Mouse (Mus musculus): Measurements from ENCODE around the gene Atxn1. TPM values are rescaled to one million over a fixed set of nuclear protein-coding genes. Genes with fewer than 3 reads are reported as not detected.

Atxn1 gene
- polyA plus RNA-seq, 1 experiment from 2014 or later: 1.6 TPM

DNA sequence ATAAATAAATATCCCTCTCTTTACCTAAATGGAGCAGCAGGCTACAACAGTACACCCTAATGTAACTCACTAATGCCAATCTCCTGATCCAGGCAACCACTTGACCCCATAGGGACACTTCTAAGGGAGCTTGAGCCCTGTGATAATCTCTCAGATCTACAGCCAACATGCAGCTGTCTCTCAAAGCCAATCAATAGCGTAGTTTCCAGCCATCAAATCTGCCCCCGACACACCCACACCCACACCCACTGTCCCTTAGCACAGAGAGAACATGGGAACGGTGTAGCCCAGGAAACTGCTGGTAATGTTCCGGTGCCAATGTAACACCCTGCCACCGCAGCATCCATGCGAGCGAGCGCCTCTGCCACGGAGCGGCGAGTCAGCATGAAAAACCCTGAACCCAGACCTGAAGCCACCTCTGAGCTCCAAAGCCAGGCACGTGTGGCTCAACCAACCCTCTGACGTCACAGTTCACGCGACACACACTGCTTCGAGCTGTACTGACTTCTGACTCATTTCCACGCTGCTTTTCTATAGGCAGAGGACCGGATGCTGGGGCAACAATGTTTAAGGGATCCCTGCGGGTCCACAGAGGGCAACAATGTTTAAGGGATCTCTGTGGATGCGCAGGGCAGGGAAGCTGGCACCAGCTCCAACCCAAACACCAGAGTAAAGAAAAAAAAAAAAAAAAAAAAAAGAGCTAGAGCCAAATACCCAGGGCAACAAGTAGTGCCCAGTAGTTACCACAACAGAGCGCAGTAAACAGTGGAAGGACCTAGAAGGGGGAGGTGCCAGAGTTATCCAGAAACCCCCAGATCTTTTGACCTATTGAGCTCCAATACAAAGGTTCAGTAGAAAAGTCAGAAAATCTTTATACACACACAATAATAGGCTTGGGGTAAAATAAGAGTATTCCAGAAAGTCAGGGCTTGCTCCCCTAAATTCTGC, 47.5 kb downstream of the Atxn1 start:
- no peak for DNase-seq (ENCODE audit: extremely low spot score, low spot score)
- Histone ChIP-seq H3K27ac (no peak overlapping the region), H3K27me3 (ENCODE audit: poor library complexity, severe bottlenecking) (no peaks in the 10 kb centered on the region), H3K4me3 (no peak overlapping the region), H3K9me3 (no peaks in the 10 kb centered on the region), H3K36me3 (replicated peaks) (no peaks in the 10 kb centered on the region), H3K4me1 (no peaks in the 10 kb centered on the region)
- WGBS: 94% methylated on average over 21 of the region's 21 CpGs

DNA sequence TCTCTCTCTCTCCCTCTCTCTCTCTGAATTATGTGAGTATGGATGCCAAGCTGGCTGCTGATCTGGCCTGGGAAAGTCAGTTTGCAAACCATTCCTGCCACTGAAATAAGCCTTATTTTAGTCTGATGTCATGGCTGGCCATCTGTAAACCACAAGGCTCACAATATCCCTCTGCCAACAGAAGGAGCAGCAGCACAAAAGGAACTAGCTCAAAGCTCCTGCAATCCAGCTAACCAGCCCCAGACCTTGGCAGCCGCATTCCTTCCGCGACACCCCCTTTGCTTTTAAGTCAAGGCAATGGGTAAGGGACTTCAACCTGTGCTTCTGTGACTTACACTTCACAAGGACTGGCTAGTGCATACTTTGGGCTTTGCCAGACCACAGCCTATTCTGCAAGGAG, 48.9 kb downstream of the Atxn1 start:
- no peaks in the 10 kb centered on the region for H3K4me1 ChIP-seq
- WGBS: 88% methylated on average over 3 of the region's 3 CpGs
- H3K36me3 ChIP-seq (replicated peaks): no peaks in the 10 kb centered on the region
- no peaks in the 10 kb centered on the region for H3K27me3 ChIP-seq (ENCODE audit: poor library complexity, severe bottlenecking)
- no peak for DNase-seq (ENCODE audit: extremely low spot score, low spot score)
- no peaks in the 10 kb centered on the region for H3K9me3 ChIP-seq
- no peak overlapping the region for H3K27ac ChIP-seq
- no peak overlapping the region for H3K4me3 ChIP-seq

DNA sequence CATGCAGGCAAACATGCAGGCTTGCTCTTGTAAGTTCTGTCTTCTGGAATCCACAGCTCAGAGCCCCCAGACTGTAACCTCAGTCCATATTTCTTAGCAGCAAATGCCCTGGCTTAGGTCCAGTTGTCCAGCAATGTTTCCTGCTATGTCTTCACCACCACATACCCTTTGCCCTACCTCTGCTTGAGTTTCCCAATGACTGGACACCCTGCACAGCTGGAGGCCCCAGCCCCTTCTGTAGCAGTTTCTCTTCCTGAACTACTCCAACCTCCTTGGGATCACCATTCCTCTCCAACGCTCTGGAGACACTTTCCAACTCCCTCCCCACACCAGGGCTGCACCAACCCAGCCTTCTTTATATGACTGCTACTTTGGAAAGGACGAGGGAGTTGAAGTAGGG, 49.8 kb downstream of the Atxn1 start:
- no peaks in the 10 kb centered on the region for H3K36me3 ChIP-seq (replicated peaks)
- 84% methylated on average over 2 of the region's 2 CpGs for WGBS
- DNase-seq (ENCODE audit: extremely low spot score, low spot score): no peak
- no peaks in the 10 kb centered on the region for H3K4me1 ChIP-seq
- H3K27me3 ChIP-seq (ENCODE audit: poor library complexity, severe bottlenecking): no peaks in the 10 kb centered on the region
- H3K27ac ChIP-seq: no peak overlapping the region
- no peaks in the 10 kb centered on the region for H3K9me3 ChIP-seq
- no peak overlapping the region for H3K4me3 ChIP-seq

DNA sequence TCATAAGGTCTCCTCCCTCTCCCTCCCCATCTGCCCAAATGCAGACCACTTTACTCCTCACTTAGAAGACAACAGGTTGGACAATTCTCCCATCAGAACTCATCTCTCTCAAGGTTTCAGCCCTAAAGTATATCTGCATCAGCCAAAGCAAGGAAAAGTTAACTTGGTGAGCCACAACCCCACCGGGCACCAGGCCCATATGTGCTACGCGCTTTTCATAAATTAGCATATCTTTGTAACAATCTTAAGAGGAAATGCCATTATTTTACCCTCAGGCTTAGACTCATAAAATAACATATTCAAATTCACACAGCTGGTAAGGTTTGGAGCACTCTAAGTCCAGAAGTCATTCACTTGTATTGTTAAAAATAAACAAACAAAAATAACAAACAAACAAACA, 50.7 kb downstream of the Atxn1 start:
- Histone ChIP-seq H3K9me3 (no peaks in the 10 kb centered on the region), H3K4me3 (no peak overlapping the region), H3K27ac (no peak overlapping the region), H3K27me3 (ENCODE audit: poor library complexity, severe bottlenecking) (no peaks in the 10 kb centered on the region), H3K4me1 (no peaks in the 10 kb centered on the region), H3K36me3 (replicated peaks) (no peaks in the 10 kb centered on the region)
- 98% methylated on average over 3 of the region's 3 CpGs for WGBS
- DNase-seq (ENCODE audit: extremely low spot score, low spot score): no peak

DNA sequence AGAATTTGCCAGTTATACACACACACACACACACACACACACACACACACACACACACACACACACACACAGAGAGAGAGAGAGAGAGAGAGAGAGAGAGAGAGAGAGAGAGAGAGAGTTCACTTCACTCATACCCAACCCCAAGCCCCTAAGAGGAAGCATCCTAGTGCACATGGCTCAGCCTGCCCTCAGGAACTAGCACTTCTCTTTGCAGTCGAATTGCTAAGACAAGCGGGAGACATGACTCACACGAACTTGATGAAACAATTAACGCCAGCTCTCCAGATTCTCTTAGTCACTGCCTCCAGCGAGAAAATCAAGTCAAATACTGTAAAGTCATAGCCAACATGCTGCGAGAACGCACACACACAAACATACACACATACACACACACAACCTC, 53.0 kb downstream of the Atxn1 start:
- H3K4me3 ChIP-seq: no peak overlapping the region
- 88% methylated on average over 7 of the region's 7 CpGs for WGBS
- H3K9me3 ChIP-seq: no peaks in the 10 kb centered on the region
- H3K27me3 ChIP-seq (ENCODE audit: poor library complexity, severe bottlenecking): no peaks in the 10 kb centered on the region
- no peaks in the 10 kb centered on the region for H3K36me3 ChIP-seq (replicated peaks)
- no peak overlapping the region for H3K27ac ChIP-seq
- H3K4me1 ChIP-seq: peaks cover 3% of the 10 kb centered on the region; the same call in 1 of the 2 replicates
- no peak for DNase-seq (ENCODE audit: extremely low spot score, low spot score)

DNA sequence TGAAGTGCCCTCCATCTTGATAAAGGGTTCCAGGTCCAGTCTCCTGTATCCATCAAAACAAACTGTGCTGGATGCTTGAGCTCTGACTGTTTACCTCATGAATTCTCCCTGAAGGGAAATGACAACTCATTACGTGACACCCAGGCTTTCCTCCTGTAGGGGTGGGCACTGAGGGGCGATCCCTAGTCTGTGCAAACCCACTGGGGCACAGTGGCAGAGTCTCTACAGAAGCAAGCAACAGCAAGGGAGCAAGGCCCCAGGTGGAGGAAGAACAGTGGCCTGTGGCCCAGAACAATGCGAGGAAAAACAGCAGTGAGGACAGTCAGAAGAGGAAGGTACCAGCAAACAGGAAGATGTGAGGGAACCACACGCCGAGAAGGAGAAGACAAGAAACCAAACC, 53.7 kb downstream of the Atxn1 start:
- H3K27ac ChIP-seq: no peak overlapping the region
- no peak overlapping the region for H3K4me3 ChIP-seq
- no peak for DNase-seq (ENCODE audit: extremely low spot score, low spot score)
- 88% methylated on average over 5 of the region's 5 CpGs for WGBS
- no peaks in the 10 kb centered on the region for H3K9me3 ChIP-seq
- H3K27me3 ChIP-seq (ENCODE audit: poor library complexity, severe bottlenecking): no peaks in the 10 kb centered on the region
- H3K36me3 ChIP-seq (replicated peaks): no peaks in the 10 kb centered on the region
- H3K4me1 ChIP-seq: peaks cover 9% of the 10 kb centered on the region; the same call in 1 of the 2 replicates

DNA sequence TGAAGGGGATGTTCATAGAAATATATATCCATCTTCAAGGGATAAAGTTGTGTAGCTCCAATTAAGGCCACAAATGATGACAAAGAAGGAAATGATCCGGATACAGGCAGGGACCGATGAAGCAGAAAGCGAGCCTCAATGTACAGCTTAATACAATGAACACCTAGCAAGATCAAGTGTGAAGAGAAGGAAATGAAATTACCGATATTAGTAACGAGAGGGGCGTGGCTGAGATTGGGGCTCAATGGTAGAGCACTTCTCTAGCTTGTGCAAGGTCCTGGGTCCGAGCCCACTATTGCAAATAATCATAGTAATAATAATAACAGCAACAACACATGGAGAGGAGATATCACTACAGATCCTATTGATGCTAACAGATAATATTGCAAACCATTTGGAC, 54.5 kb downstream of the Atxn1 start:
- Histone ChIP-seq H3K27ac (no peak overlapping the region), H3K36me3 (replicated peaks) (no peaks in the 10 kb centered on the region), H3K4me3 (no peak overlapping the region), H3K9me3 (no peaks in the 10 kb centered on the region), H3K4me1 (peaks cover 9% of the 10 kb centered on the region; the same call in 1 of the 2 replicates), H3K27me3 (ENCODE audit: poor library complexity, severe bottlenecking) (no peaks in the 10 kb centered on the region)
- DNase-seq (ENCODE audit: extremely low spot score, low spot score): no peak
- WGBS: 90% methylated on average over 7 of the region's 7 CpGs

DNA sequence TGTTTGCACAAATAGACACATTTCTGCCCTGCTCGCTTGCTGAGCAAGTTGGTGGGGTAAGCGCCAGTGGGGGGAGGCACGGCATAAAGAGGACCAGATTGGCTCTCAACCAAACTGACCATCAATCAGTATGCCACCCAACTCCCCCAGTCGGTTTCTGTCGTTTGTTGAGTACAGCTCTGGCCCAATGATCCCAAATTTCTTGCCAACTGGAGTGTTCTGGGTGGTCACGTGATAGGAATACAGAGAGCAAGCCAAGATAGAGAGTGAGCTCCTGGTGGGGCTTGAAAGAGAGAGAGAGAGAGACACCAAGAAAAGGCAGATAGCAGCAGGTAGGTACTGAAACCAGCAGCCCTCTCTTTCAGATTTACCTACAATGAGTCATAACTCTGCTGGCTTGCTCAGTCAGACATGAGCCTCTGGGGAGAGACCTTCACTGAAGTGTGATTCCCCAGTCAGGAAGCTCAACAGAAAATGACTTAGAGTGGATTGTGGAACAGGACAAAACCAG, 57.6 kb downstream of the Atxn1 start:
- 91% methylated on average over 6 of the region's 6 CpGs for WGBS
- Histone ChIP-seq H3K27ac (no peak overlapping the region), H3K27me3 (ENCODE audit: poor library complexity, severe bottlenecking) (no peaks in the 10 kb centered on the region), H3K36me3 (replicated peaks) (no peaks in the 10 kb centered on the region), H3K4me3 (no peak overlapping the region), H3K4me1 (peaks cover 25% of the 10 kb centered on the region), H3K9me3 (no peaks in the 10 kb centered on the region)
- no peak for DNase-seq (ENCODE audit: extremely low spot score, low spot score)

DNA sequence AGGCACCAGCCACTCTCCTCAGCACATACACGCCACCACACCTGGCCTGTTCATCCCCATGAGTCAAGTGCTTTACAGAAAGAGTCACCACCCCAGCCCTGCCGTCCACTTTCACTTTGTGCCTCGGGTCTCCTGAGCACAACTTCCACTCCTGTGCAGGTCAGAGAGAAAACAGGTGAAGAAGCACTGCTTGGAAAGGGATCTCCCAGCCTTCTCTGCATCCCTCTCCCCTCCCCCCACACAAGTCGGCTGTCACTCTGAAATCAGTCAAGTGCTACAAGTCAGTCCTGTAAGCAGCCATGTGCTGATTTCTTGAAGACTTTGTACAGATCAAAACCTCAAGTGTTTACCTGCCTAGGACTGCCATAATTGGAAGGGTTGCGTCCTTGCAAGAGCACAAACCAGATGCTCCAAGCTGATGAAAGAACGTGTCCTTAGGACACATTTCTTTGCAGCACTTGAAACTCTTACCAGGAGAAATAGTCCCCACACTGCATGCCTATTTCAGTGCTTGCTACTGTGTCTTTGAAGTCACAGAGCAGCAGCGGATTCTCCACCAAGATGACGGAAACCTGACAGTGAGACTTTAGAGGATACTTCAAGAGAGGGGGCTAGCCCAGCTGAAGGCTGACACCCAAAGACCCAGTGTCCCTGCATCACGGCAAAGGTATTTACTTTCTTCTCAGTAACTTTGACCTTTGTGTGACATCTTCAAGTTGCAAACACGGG, 58.2 kb downstream of the Atxn1 start:
- Histone ChIP-seq H3K36me3 (replicated peaks) (no peaks in the 10 kb centered on the region), H3K27me3 (ENCODE audit: poor library complexity, severe bottlenecking) (no peaks in the 10 kb centered on the region), H3K4me1 (peaks cover 25% of the 10 kb centered on the region), H3K27ac (no peak overlapping the region), H3K4me3 (no peak overlapping the region), H3K9me3 (no peaks in the 10 kb centered on the region)
- WGBS: 80% methylated on average over 10 of the region's 10 CpGs
- DNase-seq (ENCODE audit: extremely low spot score, low spot score): no peak

DNA sequence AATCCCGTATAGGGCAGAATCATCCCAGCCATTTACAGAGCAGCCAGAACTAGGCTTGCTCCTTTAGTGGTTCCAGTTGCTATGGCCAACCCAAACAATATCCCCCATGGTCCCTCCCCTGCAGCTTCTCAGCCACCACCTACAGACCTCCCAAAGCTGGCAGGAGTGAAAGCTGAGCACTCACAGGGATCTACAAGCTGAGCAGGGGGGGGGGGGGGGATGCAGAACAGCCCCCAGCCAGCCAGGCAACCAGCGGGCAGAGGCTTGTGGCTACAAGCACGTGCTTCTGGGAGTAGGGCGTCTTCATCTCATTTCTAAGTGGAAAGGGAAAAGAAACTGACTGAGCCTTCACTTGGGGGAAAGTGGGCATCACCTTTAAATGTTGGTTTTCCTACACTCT, 59.9 kb downstream of the Atxn1 start:
- Histone ChIP-seq H3K4me3 (no peak overlapping the region), H3K36me3 (replicated peaks) (no peaks in the 10 kb centered on the region), H3K27ac (no peak overlapping the region), H3K9me3 (no peaks in the 10 kb centered on the region), H3K4me1 (peaks cover 25% of the 10 kb centered on the region), H3K27me3 (ENCODE audit: poor library complexity, severe bottlenecking) (no peaks in the 10 kb centered on the region)
- DNase-seq (ENCODE audit: extremely low spot score, low spot score): no peak
- 65% methylated on average over 4 of the region's 4 CpGs for WGBS

DNA sequence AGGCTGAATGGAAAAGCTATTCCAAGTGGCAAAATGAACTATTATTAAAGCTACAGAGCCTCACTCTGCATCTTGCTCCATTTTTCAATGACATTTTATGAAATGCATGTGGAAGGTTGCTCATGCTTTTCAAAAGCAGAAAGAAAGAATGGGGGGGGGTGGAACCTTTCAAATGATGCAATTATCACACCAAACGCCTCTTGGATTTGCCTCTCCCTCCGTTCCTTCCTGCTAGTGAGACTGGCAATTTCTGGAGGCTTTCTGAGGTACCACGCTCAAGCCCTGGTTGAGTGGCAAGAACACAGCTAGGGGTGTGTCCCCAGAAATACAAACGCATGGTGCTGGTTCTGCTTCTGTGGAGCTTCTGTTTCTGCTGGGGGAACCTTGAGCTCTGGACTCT, 60.4 kb downstream of the Atxn1 start:
- no peaks in the 10 kb centered on the region for H3K36me3 ChIP-seq (replicated peaks)
- no peaks in the 10 kb centered on the region for H3K27me3 ChIP-seq (ENCODE audit: poor library complexity, severe bottlenecking)
- no peak overlapping the region for H3K27ac ChIP-seq
- H3K4me1 ChIP-seq: peaks cover 25% of the 10 kb centered on the region
- DNase-seq (ENCODE audit: extremely low spot score, low spot score): no peak
- 89% methylated on average over 4 of the region's 4 CpGs for WGBS
- no peak overlapping the region for H3K4me3 ChIP-seq
- no peaks in the 10 kb centered on the region for H3K9me3 ChIP-seq

DNA sequence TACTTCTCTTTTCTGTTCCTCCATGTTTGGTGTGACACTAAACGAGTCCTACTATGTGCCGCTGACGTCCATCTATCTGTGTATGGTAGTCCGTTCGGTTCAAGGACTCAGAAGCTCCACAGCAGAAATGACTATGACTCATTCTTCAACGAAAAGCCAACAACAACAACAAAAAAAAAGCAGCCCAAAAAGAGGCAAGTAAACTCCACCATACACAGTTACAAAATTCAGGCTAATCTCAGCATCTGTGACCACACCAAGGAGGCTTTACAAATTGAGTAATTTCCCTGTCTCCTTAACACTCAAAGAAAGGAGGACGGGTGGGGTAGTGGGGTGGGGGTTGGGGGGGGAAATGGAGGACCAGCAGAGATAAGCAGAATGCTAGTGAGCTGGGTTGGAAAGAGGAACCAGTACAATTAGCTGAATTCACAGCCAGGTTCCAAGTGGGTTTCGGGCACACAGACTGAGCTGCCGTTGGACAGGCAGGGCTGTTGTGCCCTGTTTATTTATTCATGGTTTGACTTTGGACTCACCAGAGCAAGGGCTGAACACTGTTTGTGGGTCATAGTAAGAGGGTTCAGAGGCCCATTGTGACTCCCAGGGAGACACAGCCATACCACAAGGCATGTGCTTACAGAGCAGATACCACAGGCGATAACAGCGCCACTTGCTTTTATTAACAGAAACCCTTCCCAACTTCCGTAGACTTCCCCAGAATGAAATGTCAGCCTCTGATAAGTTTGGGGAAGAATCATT, 61.1 kb downstream of the Atxn1 start:
- no peaks in the 10 kb centered on the region for H3K36me3 ChIP-seq (replicated peaks)
- no peak overlapping the region for H3K4me3 ChIP-seq
- no peak overlapping the region for H3K27ac ChIP-seq
- no peaks in the 10 kb centered on the region for H3K9me3 ChIP-seq
- peaks cover 25% of the 10 kb centered on the region for H3K4me1 ChIP-seq
- DNase-seq (ENCODE audit: extremely low spot score, low spot score): no peak
- no peaks in the 10 kb centered on the region for H3K27me3 ChIP-seq (ENCODE audit: poor library complexity, severe bottlenecking)
- 86% methylated on average over 12 of the region's 12 CpGs for WGBS

Data from forebrain, embryonic 10.5 days (tissue).